Mouse (Mus musculus) CH12.LX (cell line): ENCODE data around the gene B3galt4. TPM values are rescaled to one million over a fixed set of nuclear protein-coding genes. Genes with fewer than 3 reads are reported as not detected.

Source experiments
- DNase-seq: peaks from one replicate; pipeline ENCODE4 v3.0.0-alpha.2; 2013; ENCODE audit errors: extremely low read depth
- H3K27ac ChIP-seq: 2 replicates; pipeline ENCODE4 v1.5.1; 2012; ENCODE audit warnings: low read depth, mild to moderate bottlenecking, control low read depth, moderate library complexity; ENCODE audit not compliant: insufficient read depth
- H3K27me3 ChIP-seq: replicated peaks from 2 replicates; pipeline ENCODE3; 2012; ENCODE audit warnings: inconsistent platforms
- H3K36me3 ChIP-seq, 2 experiments: replicated peaks in 1 of 2; 2 replicates each; pipeline versions ENCODE3 to v1.6.1; 2012; ENCODE audit warnings: inconsistent platforms in 1 of 2, low read length in 1 of 2, mild to moderate bottlenecking in 1 of 2, mixed read lengths in 1 of 2, moderate library complexity in 1 of 2; ENCODE audit not compliant: control insufficient read depth in 1 of 2, insufficient read depth in 1 of 2
- H3K4me1 ChIP-seq, 2 experiments: 2 replicates each; pipeline ENCODE4 v1.6.1; 2012; ENCODE audit warnings: inconsistent platforms in 1 of 2, moderate library complexity in 1 of 2; ENCODE audit not compliant: insufficient read depth in 2 of 2, control insufficient read depth in 1 of 2
- H3K4me2 ChIP-seq: 2 replicates; pipeline ENCODE4 v1.6.1; 2012; ENCODE audit warnings: low read depth, mild to moderate bottlenecking, control low read depth; ENCODE audit not compliant: poor library complexity, insufficient read depth, severe bottlenecking
- H3K4me3 ChIP-seq, 3 experiments: fragments of 150-350 bp in 1 of 3; sonication (generic) in 1 of 3; replicated peaks in 1 of 3; 2 replicates each; pipeline versions ENCODE3 to v1.5.1; 2011 to 2012; ENCODE audit warnings: low read depth in 2 of 3, low read length in 2 of 3, mild to moderate bottlenecking in 2 of 3, moderate library complexity in 2 of 3, control low read depth in 1 of 3, improper control_type of control experiment in 1 of 3, inconsistent platforms in 1 of 3, mixed read lengths in 1 of 3; ENCODE audit not compliant: poor library complexity in 1 of 3
- H3K79me2 ChIP-seq: replicated peaks from 2 replicates; pipeline ENCODE4 v1.6.1; 2012; ENCODE audit warnings: mild to moderate bottlenecking, moderate library complexity; ENCODE audit not compliant: control insufficient read depth, poor library complexity, insufficient read depth, severe bottlenecking; ENCODE audit errors: extremely low read depth
- H3K9ac ChIP-seq: 2 replicates; pipeline ENCODE4 v1.6.1; 2012; ENCODE audit warnings: low read depth, mild to moderate bottlenecking, control low read depth, moderate library complexity; ENCODE audit not compliant: insufficient read depth
- H3K9me3 ChIP-seq: replicated peaks from 2 replicates; pipeline ENCODE3; 2012; ENCODE audit warnings: low read length, inconsistent platforms, mixed read lengths
- BHLHE40 ChIP-seq: IDR thresholded peaks from 2 replicates; pipeline ENCODE4 v1.6.1; 2011; ENCODE audit warnings: mild to moderate bottlenecking, low read depth, low read length, improper control_type of control experiment
- CHD1 ChIP-seq: IDR thresholded peaks from 2 replicates; pipeline ENCODE4 v1.6.1; 2012; ENCODE audit warnings: low read depth, low read length, improper control_type of control experiment, inconsistent platforms
- CHD2 ChIP-seq: IDR thresholded peaks from 2 replicates; pipeline ENCODE4 v1.6.1; 2011; ENCODE audit warnings: low read length, improper control_type of control experiment
- CTCF ChIP-seq, 2 experiments: IDR thresholded peaks in 1 of 2; conservative IDR thresholded peaks in 1 of 2; 2 replicates each; pipeline ENCODE4 v1.5.1; 2011 to 2012; ENCODE audit warnings: low read depth in 2 of 2, low read length in 2 of 2, improper control_type of control experiment in 1 of 2, inconsistent platforms in 1 of 2, mild to moderate bottlenecking in 1 of 2, moderate library complexity in 1 of 2
- E2F4 ChIP-seq: IDR thresholded peaks from 2 replicates; pipeline ENCODE4 v1.6.1; 2011; ENCODE audit warnings: low read depth, low read length, improper control_type of control experiment; ENCODE audit not compliant: insufficient replicate concordance
- ELF1 ChIP-seq: IDR thresholded peaks from 2 replicates; pipeline ENCODE4 v1.6.1; 2014; ENCODE audit warnings: low read depth, mild to moderate bottlenecking, inconsistent platforms, low read length, improper control_type of control experiment
- EP300 ChIP-seq: IDR thresholded peaks from 2 replicates; pipeline ENCODE4 v1.6.1; 2011; ENCODE audit warnings: low read length, improper control_type of control experiment
- ETS1 ChIP-seq: conservative IDR thresholded peaks from 2 replicates; pipeline ENCODE4 v1.6.1; 2012; ENCODE audit warnings: low read depth, mild to moderate bottlenecking, inconsistent platforms, low read length, improper control_type of control experiment, moderate library complexity
- GABPA ChIP-seq: IDR thresholded peaks from 2 replicates; pipeline ENCODE4 v1.6.1; 2012; ENCODE audit warnings: low read depth, low read length, improper control_type of control experiment, inconsistent platforms; ENCODE audit not compliant: insufficient replicate concordance
- HCFC1 ChIP-seq: IDR thresholded peaks from 2 replicates; pipeline ENCODE4 v1.6.1; 2012; ENCODE audit warnings: low read depth, mild to moderate bottlenecking, inconsistent platforms, low read length, improper control_type of control experiment
- IRF4 ChIP-seq: IDR thresholded peaks from 2 replicates; pipeline ENCODE4 v1.6.1; 2014; ENCODE audit warnings: low read depth, mild to moderate bottlenecking, inconsistent platforms, low read length, improper control_type of control experiment
- JUN ChIP-seq: IDR thresholded peaks from 2 replicates; pipeline ENCODE4 v1.6.1; 2011; ENCODE audit warnings: low read depth, mild to moderate bottlenecking, low read length, improper control_type of control experiment, moderate library complexity; ENCODE audit not compliant: insufficient read depth
- JUND ChIP-seq: conservative IDR thresholded peaks from 2 replicates; pipeline ENCODE4 v1.6.1; 2011; ENCODE audit warnings: low read depth, low read length, improper control_type of control experiment
- KAT2A ChIP-seq: IDR thresholded peaks from 2 replicates; pipeline ENCODE4 v1.6.1; 2012; ENCODE audit warnings: low read length, improper control_type of control experiment, inconsistent platforms; ENCODE audit not compliant: insufficient replicate concordance
- MAFK ChIP-seq: IDR thresholded peaks from 2 replicates; pipeline ENCODE4 v1.6.1; 2011; ENCODE audit warnings: low read length, improper control_type of control experiment; ENCODE audit not compliant: insufficient replicate concordance
- MAX ChIP-seq: IDR thresholded peaks from 2 replicates; pipeline ENCODE4 v1.6.1; 2011; ENCODE audit warnings: low read length, improper control_type of control experiment
- MAZ ChIP-seq: IDR thresholded peaks from 2 replicates; pipeline ENCODE4 v1.6.1; 2012; ENCODE audit warnings: low read depth, mild to moderate bottlenecking, inconsistent platforms, low read length, improper control_type of control experiment, moderate library complexity
- MEF2A ChIP-seq: IDR thresholded peaks from 2 replicates; pipeline ENCODE4 v1.6.1; 2014; ENCODE audit warnings: low read depth, mild to moderate bottlenecking, inconsistent platforms, low read length, improper control_type of control experiment, borderline replicate concordance
- MXI1 ChIP-seq: IDR thresholded peaks from 2 replicates; pipeline ENCODE4 v1.6.1; 2011; ENCODE audit warnings: mild to moderate bottlenecking, low read depth, low read length, improper control_type of control experiment
- MYC ChIP-seq: IDR thresholded peaks from 2 replicates; pipeline ENCODE4 v1.6.1; 2011; ENCODE audit warnings: low read depth, mild to moderate bottlenecking, improper control_type of control experiment, low read length
- NELFE ChIP-seq: IDR thresholded peaks from 2 replicates; pipeline ENCODE4 v1.6.1; 2011; ENCODE audit warnings: low read depth, low read length, improper control_type of control experiment
- NRF1 ChIP-seq: IDR thresholded peaks from 2 replicates; pipeline ENCODE4 v1.6.1; 2014; ENCODE audit warnings: low read depth, mild to moderate bottlenecking, inconsistent platforms, low read length, improper control_type of control experiment, moderate library complexity
- PAX5 ChIP-seq: IDR thresholded peaks from 2 replicates; pipeline ENCODE4 v1.6.1; 2012; ENCODE audit warnings: low read length, inconsistent platforms, mixed read lengths
- POLR2A ChIP-seq: IDR thresholded peaks from 2 replicates; pipeline ENCODE4 v1.6.1; 2011; ENCODE audit warnings: low read depth, mild to moderate bottlenecking, improper control_type of control experiment, low read length
- POLR2AphosphoS2 ChIP-seq: IDR thresholded peaks from 2 replicates; pipeline ENCODE4 v1.6.1; 2011; ENCODE audit warnings: low read depth, low read length, improper control_type of control experiment
- RAD21 ChIP-seq: IDR thresholded peaks from 2 replicates; pipeline ENCODE4 v1.6.1; 2011; ENCODE audit warnings: low read depth, mild to moderate bottlenecking, low read length, improper control_type of control experiment, moderate library complexity
- RCOR1 ChIP-seq: conservative IDR thresholded peaks from 2 replicates; pipeline ENCODE4 v1.6.1; 2012; ENCODE audit warnings: low read depth, mild to moderate bottlenecking, inconsistent platforms, low read length, improper control_type of control experiment
- SIN3A ChIP-seq: IDR thresholded peaks from 2 replicates; pipeline ENCODE4 v1.6.1; 2012; ENCODE audit warnings: low read length, improper control_type of control experiment, inconsistent platforms
- SMC3 ChIP-seq: IDR thresholded peaks from 2 replicates; pipeline ENCODE4 v1.6.1; 2011; ENCODE audit warnings: low read depth, low read length, improper control_type of control experiment
- TBP ChIP-seq: conservative IDR thresholded peaks from 2 replicates; pipeline ENCODE4 v1.6.1; 2011; ENCODE audit warnings: low read depth, low read length, improper control_type of control experiment
- TCF12 ChIP-seq: IDR thresholded peaks from 2 replicates; pipeline ENCODE4 v1.6.1; 2014; ENCODE audit warnings: low read depth, mild to moderate bottlenecking, inconsistent platforms, low read length, improper control_type of control experiment
- UBTF ChIP-seq: IDR thresholded peaks from 2 replicates; pipeline ENCODE4 v1.6.1; 2012; ENCODE audit warnings: low read depth, mild to moderate bottlenecking, inconsistent platforms, low read length, improper control_type of control experiment, moderate library complexity
- USF1 ChIP-seq: IDR thresholded peaks from 2 replicates; pipeline ENCODE4 v1.6.1; 2014; ENCODE audit warnings: low read depth, mild to moderate bottlenecking, inconsistent platforms, low read length, improper control_type of control experiment
- USF2 ChIP-seq: conservative IDR thresholded peaks from 2 replicates; pipeline ENCODE4 v1.6.1; 2011; ENCODE audit warnings: low read depth, low read length, improper control_type of control experiment
- ZC3H11A ChIP-seq: IDR thresholded peaks from 2 replicates; pipeline ENCODE4 v1.6.1; 2012; ENCODE audit warnings: low read depth, mild to moderate bottlenecking, inconsistent platforms, low read length, improper control_type of control experiment
- ZKSCAN1 ChIP-seq: IDR thresholded peaks from 2 replicates; pipeline ENCODE4 v1.6.1; 2012; ENCODE audit warnings: low read depth, inconsistent platforms, low read length, improper control_type of control experiment, borderline replicate concordance
- ZMIZ1 ChIP-seq: IDR thresholded peaks from 2 replicates; pipeline ENCODE4 v1.6.1; 2012; ENCODE audit warnings: low read depth, mild to moderate bottlenecking, inconsistent platforms, low read length, improper control_type of control experiment
- ZNF384 ChIP-seq: IDR thresholded peaks from 2 replicates; pipeline ENCODE4 v1.6.1; 2012; ENCODE audit warnings: low read depth, low read length, improper control_type of control experiment, inconsistent platforms
- dilution Hi-C: fragments of 300-500 bp; cut with MboI; formaldehyde crosslinking; loops from 2 replicates; pipeline ENCODE4 v1.14.3; 2020; ENCODE audit warnings: low sequenced_read_pairs; ENCODE audit not compliant: extremely low pct_unique_long_range_greater_than_20kb, extremely low pct_ligation_motif_present
- in situ Hi-C: fragments of 300-500 bp; cut with MboI; formaldehyde crosslinking; loops from 3 replicates; pipeline ENCODE4 v1.14.3; 2019; ENCODE audit warnings: low sequenced_read_pairs, low pct_ligation_motif_present, low pct_unique_long_range_greater_than_20kb, mixed read lengths
- polyA plus RNA-seq: library from polyadenylated mRNA; unstranded; fragments of >175 nt; gene quantifications from 2 replicates; pipeline ENCODE4 v1.2.1, GENCODE M21; 2012; ENCODE audit warnings: low read depth; ENCODE audit not compliant: insufficient read length
- total RNA-seq, 2 experiments: library from RNA; depleted of rRNA; stranded (reverse); fragments of 300-350 nt in 1 of 2; fragments of >200 nt in 1 of 2; gene quantifications; 2 replicates each; pipeline ENCODE4 v1.2.3; 2012 to 2014

Gene B3galt4
- total and polyA plus RNA-seq, 3 experiments = 3.7 to 6.2 (median 5.2) TPM

GRCm38 (mm10) chr17:33940206-33940805 lies 11.0 kb downstream of the B3galt4 start, which contains the start of the genes Pfdn6 and Wdr46:
TSS of gene Pfdn6 (minus strand) at chr17:33940343.
TSS of gene Wdr46 (plus strand) at chr17:33940660.
- H3K27ac ChIP-seq = no peak within 1 kb of the TSS
- H3K27me3 ChIP-seq = no peaks in the 10 kb centered on the region
- dilution Hi-C loops = no loop called here
- peak within 1 kb of the TSS; percentile 94 to 99 (median 96) for H3K4me3 ChIP-seq
- peaks cover 31% of the 10 kb centered on the region for H3K79me2 ChIP-seq
- H3K4me2 ChIP-seq = peak within 1 kb of the TSS; percentile 69
- H3K9ac ChIP-seq = peak within 1 kb of the TSS; percentile 93
- no peaks in the 10 kb centered on the region for H3K9me3 ChIP-seq
- DNase-seq = peak; percentile 92
- H3K4me1 ChIP-seq = peaks cover 7 to 28% of the 10 kb centered on the region in 2 experiments
- in situ Hi-C loops = no loop called here
- peaks cover 45 to 66% of the 10 kb centered on the region in 2 experiments for H3K36me3 ChIP-seq
- peak; percentile 68; the same call in 1 of the 2 replicates for TF ChIP-seq ZMIZ1
- no peak for TF ChIP-seq PAX5
- peak; percentile 65 for TF ChIP-seq TCF12
- peak; percentile 7; the same call in 1 of the 2 replicates for TF ChIP-seq IRF4
- peak; percentile 99 for TF ChIP-seq SIN3A
- TF ChIP-seq NRF1 = peak; percentile 40
- TF ChIP-seq RAD21 = no peak
- peak; percentile 94 for TF ChIP-seq HCFC1
- TF ChIP-seq CHD1 = no peak
- no peak for TF ChIP-seq JUND
- no peak for TF ChIP-seq JUN
- no peak for TF ChIP-seq MEF2A
- TF ChIP-seq MAX = peak; percentile 76
- TF ChIP-seq POLR2A = peak; percentile 81
- no peak for TF ChIP-seq ZNF384
- TF ChIP-seq NELFE = peak; percentile 73
- no peak for TF ChIP-seq ETS1
- TF ChIP-seq UBTF = no peak
- TF ChIP-seq USF1 = no peak
- TF ChIP-seq USF2 = no peak
- no peak for TF ChIP-seq RCOR1
- no peak for TF ChIP-seq SMC3
- peak; percentile 81; the same call in 1 of the 2 replicates for TF ChIP-seq MAZ
- peak; percentile 39; the same call in 1 of the 2 replicates for TF ChIP-seq BHLHE40
- TF ChIP-seq CTCF (conservative IDR thresholded peaks at IDR 0.05 in 1 of 2, IDR thresholded peaks at IDR 0.05 in 1 of 2; ENCODE audit: low read depth in 2 of 2, low read length in 2 of 2) = no peak
- peak; percentile 75 for TF ChIP-seq MYC
- TF ChIP-seq ZKSCAN1 = no peak
- peak; percentile 89 for TF ChIP-seq ELF1
- TF ChIP-seq ZC3H11A = no peak
- peak; percentile 82 for TF ChIP-seq POLR2AphosphoS2
- TF ChIP-seq GABPA = peak; percentile 64; the same call in 1 of the 2 replicates
- no peak for TF ChIP-seq EP300
- peak; percentile 98 for TF ChIP-seq MXI1
- TF ChIP-seq E2F4 = no peak
- TF ChIP-seq CHD2 = peak; percentile 95
- TF ChIP-seq MAFK = no peak
- peak; percentile 74; the same call in 1 of the 2 replicates for TF ChIP-seq TBP
- TF ChIP-seq KAT2A = peak; percentile 99
